Mouse (Mus musculus) liver, embryonic 12.5 days (tissue): ENCODE measurements around the gene AK157302. TPM values are rescaled to one million over a fixed set of nuclear protein-coding genes. Genes with fewer than 3 reads are reported as not detected.
A peak's percentile ranks its signal among the peaks of the same experiment; 100 is the strongest.

Experiments
- microRNA counts: library from miRNA; unstranded; fragments of <30 nt; microRNA quantifications from one replicate; lab custom pipeline; 2017
- microRNA-seq: library from miRNA; unstranded; fragments of <30 nt; microRNA quantifications from one replicate; pipeline ENCODE4, GENCODE M21; 2017
- polyA plus RNA-seq: library from polyadenylated mRNA; unstranded; fragments of >200 nt; fragmentation: Nextera tagmentation; extraction: Ambion mirVana; gene quantifications from 2 replicates; pipeline ENCODE4 v1.2.1, GENCODE M21; 2016

The AK157302 gene
- polyA plus RNA-seq, 1 experiment from 2014 or later = 0.56 TPM

MicroRNAs encoded within 50 kb of the gene (microRNA counts, 519-probe panel; counts per million panel counts)
- microRNA mmu-miR-1896 (lab: Ali Mortazavi, UCI) = 4,062 counts per million, percentile 78 among the panel's probes with 10 or more counts

Small RNA genes within 50 kb of the gene (microRNA-seq; reads per million reads assigned to microRNA genes)
- not detected for gene Mir1896

Other genes starting within 250 kb of the AK157302 start
- not detected in 2 replicates for gene Gpx5, start 202.5 kb upstream of the AK157302 start, polyA plus RNA-seq
- not detected in 2 replicates for gene Gpx6, start 183.1 kb upstream of the AK157302 start, polyA plus RNA-seq
- not detected in 2 replicates for gene Olfr1367, start 148.3 kb upstream of the AK157302 start, polyA plus RNA-seq
- 5.5 and 5.8 TPM in 2 replicates for gene Zscan12, start 132.4 kb upstream of the AK157302 start, polyA plus RNA-seq
- gene Zkscan3, start 92.5 kb upstream of the AK157302 start, polyA plus RNA-seq = 34.8 and 36.2 TPM in 2 replicates
- 1.6 and 2.1 TPM in 2 replicates for gene Pgbd1, start 54.2 kb upstream of the AK157302 start, polyA plus RNA-seq
- gene Zscan26, start 41.5 kb upstream of the AK157302 start, polyA plus RNA-seq = 9.1 and 10.4 TPM in 2 replicates
- 0.43 and 0.78 TPM in 2 replicates for gene Nkapl, start 26.7 kb upstream of the AK157302 start, polyA plus RNA-seq
- 0.62 and 0.78 TPM in 2 replicates for gene Zkscan4, start 16.3 kb upstream of the AK157302 start, polyA plus RNA-seq
- not detected in 2 replicates for gene Gm10065, start 15.8 kb upstream of the AK157302 start, polyA plus RNA-seq
- gene Gm11273, start 6.2 kb downstream of the AK157302 start, polyA plus RNA-seq = 4.7 and 6.3 TPM in 2 replicates
- 2.6 and 2.8 TPM in 2 replicates for gene Zkscan8, start 35.9 kb downstream of the AK157302 start, polyA plus RNA-seq
- 0.05 TPM in 1 of 2 replicates, not detected in the other for gene Olfr1366, start 47.6 kb downstream of the AK157302 start, polyA plus RNA-seq
- not detected in 2 replicates for gene Olfr1535, start 64.7 kb downstream of the AK157302 start, polyA plus RNA-seq
- not detected in 2 replicates for gene Olfr1364, start 86.5 kb downstream of the AK157302 start, polyA plus RNA-seq
- not detected in 2 replicates for gene Olfr1362, start 118.8 kb downstream of the AK157302 start, polyA plus RNA-seq
- gene Olfr11, start 147.3 kb downstream of the AK157302 start, polyA plus RNA-seq = not detected in 2 replicates
- not detected in 2 replicates for gene Olfr1361, start 168.2 kb downstream of the AK157302 start, polyA plus RNA-seq
- gene Olfr1360, start 182.2 kb downstream of the AK157302 start, polyA plus RNA-seq = not detected in 2 replicates
- not detected in 2 replicates for gene Olfr1359, start 202.9 kb downstream of the AK157302 start, polyA plus RNA-seq
- gene Hist1h2bl, start 220.9 kb downstream of the AK157302 start, polyA plus RNA-seq = 1.5 and 1.7 TPM in 2 replicates
- gene Hist1h2ai, start 221.2 kb downstream of the AK157302 start, polyA plus RNA-seq = 13.8 and 17.6 TPM in 2 replicates
- 8.3 and 14.2 TPM in 2 replicates for gene Hist1h3h, start 222.4 kb downstream of the AK157302 start, polyA plus RNA-seq
- gene Hist1h2bm, start 226.8 kb downstream of the AK157302 start, polyA plus RNA-seq = 6.4 and 6.5 TPM in 2 replicates
- gene Hist1h4j, start 239.8 kb downstream of the AK157302 start, polyA plus RNA-seq = 0.59 and 0.75 TPM in 2 replicates